Mouse (Mus musculus) small intestine, adult 2 months (tissue): ENCODE measurements around the gene Espn.

Experiments
- CTCF ChIP-seq: fragments of 200-500 bp; IDR thresholded peaks from 2 replicates; pipeline ENCODE4 v1.5.1; 2012; ENCODE audit warnings: low read depth, mild to moderate bottlenecking, control low read depth, inconsistent platforms, low read length, moderate library complexity, mixed read lengths; ENCODE audit not compliant: insufficient replicate concordance, insufficient read length; ENCODE audit errors: extremely low read depth
- POLR2A ChIP-seq: fragments of 200-500 bp; IDR thresholded peaks from 2 replicates; pipeline ENCODE4 v1.6.1; 2012; ENCODE audit warnings: low read depth, mild to moderate bottlenecking, control low read depth, inconsistent platforms, low read length, moderate library complexity

DNA sequence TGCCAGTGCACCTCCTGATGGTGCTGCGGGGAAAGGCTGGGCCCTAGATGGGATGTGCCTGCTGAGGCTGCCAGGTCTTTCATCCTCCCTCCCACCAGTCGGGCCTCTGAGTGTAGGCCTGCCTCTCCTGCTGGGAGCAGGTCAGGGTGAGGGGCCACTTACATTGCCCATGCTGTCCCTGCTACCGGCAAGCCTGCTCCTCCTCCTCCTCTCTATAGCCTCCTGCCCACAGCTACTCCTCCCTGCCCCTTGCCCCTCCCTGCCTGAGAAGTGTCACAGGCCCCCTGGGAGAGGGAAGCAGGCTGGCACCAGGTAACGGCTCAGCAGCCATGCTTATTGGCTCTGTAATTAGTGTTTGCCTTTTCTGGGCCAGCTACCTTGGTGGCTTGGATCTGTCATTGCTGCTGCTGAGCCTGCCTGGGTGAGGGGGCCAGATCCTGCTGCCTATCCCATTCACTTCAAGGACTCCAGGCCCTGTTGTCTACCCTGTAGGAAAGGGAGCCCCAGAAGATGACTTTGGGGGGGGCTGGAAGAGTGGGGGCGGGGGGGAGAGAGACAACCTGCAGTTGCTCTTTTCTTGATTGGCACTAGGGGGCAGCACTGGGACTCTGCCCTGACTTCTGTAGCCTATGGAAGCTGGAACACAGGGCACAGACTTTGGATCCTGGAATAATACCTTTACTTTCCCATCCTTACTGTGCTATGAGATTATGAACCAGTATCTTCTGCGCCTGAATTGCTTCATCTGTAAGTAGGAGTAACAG lies 15.9 kb downstream of the Espn start:
- no peak for TF ChIP-seq POLR2A
- peak; percentile 70; the same call in 1 of the 2 replicates for TF ChIP-seq CTCF
